Mouse (Mus musculus) limb, embryonic 14.5 days (tissue): ENCODE results near the gene Phf21a. TPM values are rescaled to one million over a fixed set of nuclear protein-coding genes. Genes with fewer than 3 reads are reported as not detected.
A peak's percentile ranks its signal among the peaks of the same experiment; 100 is the strongest.

Source experiments
- ATAC-seq: fragments of 200-750 bp; cut with Nextera tagmentation; 2 replicates; pipeline ENCODE4 v1.8.0; 2017; ENCODE audit warnings: low read depth, moderate number of reproducible peaks, moderate TSS enrichment; ENCODE audit not compliant: low FRiP score
- DNase-seq: peaks from one replicate; pipeline ENCODE4 v3.0.0-alpha.2; 2015; ENCODE audit warnings: low spot score
- H3K27ac ChIP-seq: fragments of 300-500 bp; sonication (generic); replicated peaks from 2 replicates; pipeline ENCODE4 v1.5.1; 2014; ENCODE audit warnings: low read depth, mild to moderate bottlenecking, low read length, moderate library complexity, mixed read lengths
- H3K27me3 ChIP-seq: fragments of 300-500 bp; sonication (generic); 2 replicates; pipeline ENCODE4 v1.6.1; 2014; ENCODE audit warnings: low read length, mixed read lengths; ENCODE audit not compliant: control insufficient read depth, insufficient read depth
- H3K36me3 ChIP-seq: fragments of 300-500 bp; sonication (generic); 2 replicates; pipeline ENCODE4 v1.6.1; 2014; ENCODE audit warnings: mild to moderate bottlenecking, low read length, moderate library complexity, mixed read lengths; ENCODE audit not compliant: control insufficient read depth, insufficient read depth
- H3K4me1 ChIP-seq: fragments of 300-500 bp; sonication (generic); 2 replicates; pipeline ENCODE4 v1.6.1; 2014; ENCODE audit warnings: antibody characterized with exemption, low read length, mixed read lengths; ENCODE audit not compliant: control insufficient read depth, insufficient read depth
- H3K4me2 ChIP-seq: fragments of 300-500 bp; sonication (generic); replicated peaks from 2 replicates; pipeline ENCODE4 v1.6.1; 2014; ENCODE audit warnings: low read depth, mild to moderate bottlenecking, low read length, moderate library complexity; ENCODE audit not compliant: severe bottlenecking
- H3K4me3 ChIP-seq: fragments of 300-500 bp; sonication (generic); replicated peaks from 2 replicates; pipeline ENCODE4 v1.5.1; 2014; ENCODE audit warnings: low read length
- H3K9ac ChIP-seq: fragments of 300-500 bp; sonication (generic); 2 replicates; pipeline ENCODE4 v1.6.1; 2014; ENCODE audit warnings: mild to moderate bottlenecking, low read depth, low read length, moderate library complexity; ENCODE audit not compliant: severe bottlenecking
- H3K9me3 ChIP-seq: fragments of 300-500 bp; sonication (generic); 2 replicates; pipeline ENCODE4 v1.6.1; 2016; ENCODE audit warnings: low read length; ENCODE audit not compliant: control insufficient read depth
- POLR2A ChIP-seq: fragments of 200-500 bp; IDR thresholded peaks from 2 replicates; pipeline ENCODE4 v1.8.0; 2012; ENCODE audit warnings: inconsistent platforms, mild to moderate bottlenecking, moderate library complexity, borderline replicate concordance; ENCODE audit not compliant: insufficient read depth, insufficient read length; ENCODE audit errors: extremely low read depth
- WGBS: fragments of 180-500 bp; shearing (Covaris S2); extraction: QIAGEN DNeasy Blood & Tissue Kit; methylation state at CpG from one replicate; pipeline ENCODE4 v1.1.7; 2014; 5-methylcytosine and 5-hydroxymethylcytosine counted together
- polyA plus RNA-seq, 2 experiments: library from polyadenylated mRNA; depleted of rRNA in 1 of 2; stranded (reverse) in 1 of 2; unstranded in 1 of 2; fragments of >200 nt; fragmentation: Nextera tagmentation in 1 of 2; extraction: Ambion mirVana in 1 of 2; gene quantifications; 2 replicates each; pipeline versions ENCODE4 v1.2.1 to v1.2.3; 2012 to 2014

The Phf21a gene
- polyA plus RNA-seq, 2 experiments, result 38.2 to 96.0 TPM

DNA sequence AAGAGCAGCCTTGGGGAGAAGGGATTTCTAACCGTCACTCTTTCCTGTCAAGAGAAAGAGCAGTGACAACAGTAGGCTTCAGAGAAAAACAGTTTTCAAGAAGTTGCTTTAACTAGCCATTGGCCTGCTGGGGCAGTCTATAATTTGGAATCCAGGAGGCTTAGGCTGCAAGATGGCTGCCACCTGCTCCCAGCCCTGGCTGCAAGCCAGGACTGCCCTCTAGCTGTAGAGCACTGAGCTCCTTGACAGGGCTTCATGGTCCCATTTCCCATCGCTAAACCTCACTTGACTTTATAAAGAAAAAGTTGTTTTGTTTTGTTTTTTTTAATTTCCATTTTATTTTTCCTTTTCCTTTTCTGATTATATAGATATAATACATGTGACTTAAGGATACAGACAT, 238.5 kb downstream of the Phf21a start:
- H3K9ac ChIP-seq, result no peak overlapping the region
- no peaks in the 10 kb centered on the region for H3K9me3 ChIP-seq
- WGBS, result 80% methylated on average over 2 of the region's 2 CpGs
- H3K27ac ChIP-seq, result no peak overlapping the region
- TF ChIP-seq POLR2A, result no peak
- ATAC-seq, result no peak
- H3K27me3 ChIP-seq, result no peaks in the 10 kb centered on the region
- no peak overlapping the region for H3K4me2 ChIP-seq
- DNase-seq, result peak; percentile 48
- peaks cover 82% of the 10 kb centered on the region for H3K36me3 ChIP-seq
- H3K4me3 ChIP-seq, result no peak overlapping the region
- H3K4me1 ChIP-seq, result no peaks in the 10 kb centered on the region

DNA sequence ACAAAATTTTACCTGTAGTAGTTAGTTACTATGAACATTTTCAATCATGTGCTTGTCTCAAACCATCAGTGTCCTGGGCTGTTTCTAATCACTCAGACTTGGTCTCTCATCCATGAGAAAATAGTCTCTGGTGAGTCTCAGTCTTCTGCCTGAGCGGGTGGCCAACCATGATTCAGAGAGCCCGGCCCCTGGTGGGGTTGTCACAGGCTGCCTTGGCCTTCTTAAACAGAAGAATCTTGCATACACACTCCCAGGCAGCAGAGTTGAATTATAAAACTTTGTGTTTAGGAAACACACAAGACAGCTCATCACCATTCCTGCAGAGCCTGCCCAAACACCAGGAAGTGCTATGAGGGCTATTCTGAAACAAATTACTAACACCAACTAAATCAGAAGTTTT, 239.0 kb downstream of the Phf21a start:
- H3K9me3 ChIP-seq, result no peaks in the 10 kb centered on the region
- no peak for ATAC-seq
- 91% methylated on average over 2 of the region's 2 CpGs for WGBS

DNA sequence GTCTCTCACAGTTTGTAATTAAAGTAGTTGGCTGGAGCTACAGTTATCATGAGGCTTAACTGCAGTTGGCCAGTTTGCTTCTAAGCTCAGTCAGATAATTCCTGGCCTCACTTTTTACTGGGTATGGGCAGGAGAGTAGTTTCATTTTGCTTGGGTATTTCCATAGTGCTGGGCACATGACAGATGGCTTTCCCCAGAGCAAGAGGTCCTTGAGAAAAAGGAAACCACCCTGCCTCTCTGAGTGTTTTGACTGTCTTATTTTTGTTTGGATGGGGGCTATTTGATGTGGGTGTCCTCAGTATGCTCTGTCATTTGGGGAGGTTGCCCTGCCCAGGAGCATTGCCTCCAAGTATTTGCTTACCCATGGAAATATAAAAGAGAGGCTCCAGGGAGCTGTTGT, 249.5 kb downstream of the Phf21a start:
- H3K36me3 ChIP-seq, result peaks cover 55% of the 10 kb centered on the region
- H3K4me1 ChIP-seq, result no peaks in the 10 kb centered on the region

More for the DNA sequence above, 239.0 kb downstream of the Phf21a start:
- DNase-seq, result no peak
- Histone ChIP-seq H3K27me3 (no peaks in the 10 kb centered on the region), H3K27ac (no peak overlapping the region), H3K4me1 (no peaks in the 10 kb centered on the region), H3K4me3 (no peak overlapping the region), H3K36me3 (peaks cover 81% of the 10 kb centered on the region), H3K4me2 (no peak overlapping the region), H3K9ac (no peak overlapping the region)
- TF ChIP-seq POLR2A, result no peak

DNA sequence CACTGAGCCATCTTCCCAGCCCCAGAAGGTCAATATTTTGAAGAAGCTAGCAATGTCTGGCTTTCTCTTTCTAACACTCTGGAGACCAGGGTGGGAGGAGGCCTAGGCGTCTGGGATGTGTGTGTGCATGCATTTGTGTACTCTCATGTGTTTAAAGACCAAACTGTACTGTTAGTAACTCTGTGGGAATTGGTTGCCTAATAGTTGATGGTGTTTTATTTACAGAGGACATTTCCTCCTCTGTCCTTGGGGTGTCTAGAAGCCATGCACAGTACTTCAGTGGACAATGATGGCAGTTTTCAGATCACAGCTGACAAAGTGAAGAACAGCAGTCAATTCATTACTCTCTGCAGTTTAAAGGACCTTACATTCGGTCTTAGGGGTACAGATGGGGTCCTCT, 254.3 kb downstream of the Phf21a start:
- TF ChIP-seq POLR2A, result no peak
- Histone ChIP-seq H3K4me2 (no peak overlapping the region), H3K4me1 (no peaks in the 10 kb centered on the region), H3K9me3 (no peaks in the 10 kb centered on the region), H3K27ac (no peak overlapping the region), H3K27me3 (no peaks in the 10 kb centered on the region), H3K4me3 (no peak overlapping the region), H3K36me3 (peaks cover 71% of the 10 kb centered on the region), H3K9ac (no peak overlapping the region)
- WGBS, result 94% methylated on average over 2 of the region's 2 CpGs
- ATAC-seq, result no peak
- DNase-seq, result no peak

More for the DNA sequence above, 249.5 kb downstream of the Phf21a start:
- TF ChIP-seq POLR2A, result no peak
- Histone ChIP-seq H3K4me3 (no peak overlapping the region), H3K9me3 (no peaks in the 10 kb centered on the region), H3K9ac (no peak overlapping the region), H3K4me2 (no peak overlapping the region), H3K27ac (no peak overlapping the region), H3K27me3 (no peaks in the 10 kb centered on the region)
- DNase-seq, result no peak
- ATAC-seq, result no peak

DNA sequence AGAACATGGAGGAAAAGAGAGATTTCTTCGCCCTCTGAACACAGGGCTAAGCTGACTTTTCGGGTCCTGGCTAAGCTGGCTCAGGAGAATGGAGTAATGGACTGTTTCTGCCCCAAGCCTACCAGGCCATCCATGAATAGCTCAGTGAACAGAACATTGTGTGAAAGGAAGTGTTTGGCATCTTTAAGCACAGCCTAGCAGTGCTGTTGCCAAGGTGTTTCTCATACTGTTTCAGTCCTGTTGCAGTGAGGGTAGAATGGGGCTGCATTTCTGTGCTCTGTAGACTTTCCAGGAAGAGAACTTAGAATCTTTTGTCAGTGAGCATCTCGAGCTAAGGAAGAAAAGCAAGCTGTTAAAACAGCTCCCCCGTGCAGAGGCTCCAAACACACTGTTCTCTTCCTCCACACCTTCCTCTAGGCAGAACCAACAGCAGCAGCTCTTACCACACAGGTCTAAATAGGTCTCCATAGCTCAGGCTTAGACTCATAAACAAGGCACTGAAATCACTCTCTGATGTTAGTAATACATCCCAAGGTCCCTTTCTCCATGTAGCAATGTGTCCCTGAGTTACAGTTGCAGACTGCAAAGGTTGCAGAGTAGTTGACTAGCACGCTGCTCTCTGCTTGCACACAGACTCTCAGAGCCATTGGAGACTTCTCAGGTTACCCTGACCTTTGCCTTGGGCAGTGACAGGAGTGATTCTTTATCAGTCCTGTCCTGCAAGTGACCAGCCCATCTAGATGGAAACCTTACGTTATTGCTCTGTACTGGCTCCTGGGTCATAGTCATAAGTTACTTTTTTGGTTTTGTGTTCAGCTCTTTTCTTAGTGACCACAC, 256.9 kb downstream of the Phf21a start:
- DNase-seq, result no peak
- Histone ChIP-seq H3K9me3 (no peaks in the 10 kb centered on the region), H3K36me3 (peaks cover 76% of the 10 kb centered on the region), H3K4me1 (no peaks in the 10 kb centered on the region), H3K27me3 (no peaks in the 10 kb centered on the region), H3K9ac (no peak overlapping the region), H3K4me3 (no peak overlapping the region), H3K27ac (no peak overlapping the region), H3K4me2 (no peak overlapping the region)
- TF ChIP-seq POLR2A, result no peak
- no peak for ATAC-seq
- 51% methylated on average over 6 of the region's 6 CpGs for WGBS
